Mouse (Mus musculus): ENCODE measurements around the gene Eif2b5. TPM values are rescaled to one million over a fixed set of nuclear protein-coding genes. Genes with fewer than 3 reads are reported as not detected.
"Not testable (repeated sequence)": the region's sequence is repeated elsewhere in the genome, so short reads cannot be mapped to it uniquely, and the experiment has no call there.

Gene Eif2b5
- 32.6 and 36.2 TPM in 2 replicates for polyA plus RNA-seq (2012; rRNA removed)

GRCm38 (mm10) chr16:20498677-20499475 lies at the start of gene Eif2b5:
TSS of gene Eif2b5 (plus strand) at chr16:20498817.
- peak; percentile 85 for DNase-seq (ENCODE audit: low read depth)

- DNase-seq (ENCODE audit: low read depth): no peak
Observed at GRCm38 (mm10) chr16:20451774-20452173, 46.8 kb upstream of the Eif2b5 start.

GRCm38 (mm10) chr16:20454155-20454654 lies 44.4 kb upstream of the Eif2b5 start:
- DNase-seq (ENCODE audit: low read depth): no peak

GRCm38 (mm10) chr16:20456106-20456505 lies 42.5 kb upstream of the Eif2b5 start:
- DNase-seq (ENCODE audit: low read depth): no peak

- DNase-seq (ENCODE audit: low read depth): not testable (repeated sequence)
Observed at GRCm38 (mm10) chr16:20458736-20459135, 39.9 kb upstream of the Eif2b5 start.

- DNase-seq (ENCODE audit: low read depth): no peak
Observed at GRCm38 (mm10) chr16:20464725-20465124, 33.9 kb upstream of the Eif2b5 start.

- no peak for DNase-seq (ENCODE audit: low read depth)
Observed at GRCm38 (mm10) chr16:20470981-20471380, 27.6 kb upstream of the Eif2b5 start.

GRCm38 (mm10) chr16:20471686-20472085 lies 26.9 kb upstream of the Eif2b5 start:
- DNase-seq (ENCODE audit: low read depth): no peak

GRCm38 (mm10) chr16:20473748-20474147 lies 24.9 kb upstream of the Eif2b5 start:
- no peak for DNase-seq (ENCODE audit: low read depth)

GRCm38 (mm10) chr16:20474211-20474610 lies 24.4 kb upstream of the Eif2b5 start:
- DNase-seq (ENCODE audit: low read depth): no peak

GRCm38 (mm10) chr16:20474786-20475185 lies 23.8 kb upstream of the Eif2b5 start:
- DNase-seq (ENCODE audit: low read depth): no peak

GRCm38 (mm10) chr16:20475335-20475734 lies 23.3 kb upstream of the Eif2b5 start:
- DNase-seq (ENCODE audit: low read depth): no peak

- DNase-seq (ENCODE audit: low read depth): no peak
Observed at GRCm38 (mm10) chr16:20476857-20477256, 21.8 kb upstream of the Eif2b5 start.

GRCm38 (mm10) chr16:20477270-20477669 lies 21.3 kb upstream of the Eif2b5 start:
- no peak for DNase-seq (ENCODE audit: low read depth)

GRCm38 (mm10) chr16:20478504-20478903 lies 20.1 kb upstream of the Eif2b5 start:
- DNase-seq (ENCODE audit: low read depth): no peak

- DNase-seq (ENCODE audit: low read depth): not testable (repeated sequence)
Observed at GRCm38 (mm10) chr16:20479026-20479760, 19.4 kb upstream of the Eif2b5 start.

- DNase-seq (ENCODE audit: low read depth): no peak
Observed at GRCm38 (mm10) chr16:20480115-20480514, 18.5 kb upstream of the Eif2b5 start.

GRCm38 (mm10) chr16:20481746-20482145 lies 16.9 kb upstream of the Eif2b5 start:
- DNase-seq (ENCODE audit: low read depth): no peak

- not testable (repeated sequence) for DNase-seq (ENCODE audit: low read depth)
Observed at GRCm38 (mm10) chr16:20483716-20484115, 14.9 kb upstream of the Eif2b5 start.

- no peak for DNase-seq (ENCODE audit: low read depth)
Observed at GRCm38 (mm10) chr16:20485061-20485460, 13.6 kb upstream of the Eif2b5 start.

- DNase-seq (ENCODE audit: low read depth): no peak
Observed at GRCm38 (mm10) chr16:20486048-20486447, 12.6 kb upstream of the Eif2b5 start.

GRCm38 (mm10) chr16:20488151-20488550 lies 10.5 kb upstream of the Eif2b5 start:
- DNase-seq (ENCODE audit: low read depth): no peak

GRCm38 (mm10) chr16:20488751-20489150 lies 9.9 kb upstream of the Eif2b5 start:
- not testable (repeated sequence) for DNase-seq (ENCODE audit: low read depth)
